Mouse (Mus musculus) embryonic fibroblast, embryonic 13.5 days (primary cell): ENCODE results near the gene 1110008P14Rik. TPM values are rescaled to one million over a fixed set of nuclear protein-coding genes. Genes with fewer than 3 reads are reported as not detected.

Experiments
- H3K27ac ChIP-seq: 2 replicates; pipeline ENCODE4 v1.5.1; 2012; ENCODE audit warnings: low read length, control low read depth, inconsistent platforms; ENCODE audit not compliant: insufficient read depth
- H3K4me1 ChIP-seq: 2 replicates; pipeline ENCODE4 v1.6.1; 2011; ENCODE audit warnings: low read length; ENCODE audit not compliant: control insufficient read depth, insufficient read depth
- H3K4me3 ChIP-seq: 2 replicates; pipeline ENCODE4 v1.5.1; 2011; ENCODE audit warnings: mild to moderate bottlenecking, control low read depth, low read length; ENCODE audit not compliant: insufficient read depth
- CTCF ChIP-seq: IDR thresholded peaks from 2 replicates; pipeline ENCODE4 v1.5.1; 2011; ENCODE audit warnings: mild to moderate bottlenecking, control low read depth, low read length, moderate library complexity, borderline replicate concordance; ENCODE audit not compliant: insufficient read depth
- POLR2A ChIP-seq: IDR thresholded peaks from 2 replicates; pipeline ENCODE4 v1.6.1; 2011; ENCODE audit warnings: low read depth, mild to moderate bottlenecking, control low read depth, low read length, moderate library complexity
- polyA plus RNA-seq: library from polyadenylated mRNA; stranded (reverse); fragments of >200 nt; gene quantifications from 2 replicates; pipeline ENCODE4 v1.2.4, GENCODE M21; 2011; ENCODE audit warnings: low read depth; ENCODE audit not compliant: missing spikeins, insufficient read length

Gene 1110008P14Rik
- polyA plus RNA-seq, 1 experiment, result 28.8 TPM

DNA sequence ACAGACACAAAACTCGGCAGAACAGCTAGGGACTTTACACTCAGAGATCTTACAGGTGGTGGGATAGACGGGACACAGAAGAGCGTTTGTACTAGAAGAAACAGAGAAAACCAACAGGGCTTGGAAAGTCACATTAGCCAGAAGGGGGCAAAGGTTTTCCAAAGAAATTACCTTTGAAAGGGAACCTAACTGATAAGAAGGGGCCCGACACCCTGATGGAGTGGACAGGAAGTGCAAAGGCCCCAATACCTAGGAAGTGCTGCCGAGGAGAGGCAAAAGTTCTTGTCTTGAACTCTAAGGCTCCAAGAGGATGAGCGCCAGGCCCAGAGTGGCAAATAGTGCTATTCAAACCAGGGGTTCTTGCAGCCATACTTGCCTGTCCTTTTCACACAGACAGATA, 27.9 kb downstream of the 1110008P14Rik start:
- no peak for TF ChIP-seq CTCF
- TF ChIP-seq POLR2A, result no peak
- Histone ChIP-seq H3K4me1 (peaks cover 5% of the 10 kb centered on the region; the same call in 1 of the 2 replicates), H3K4me3 (no peak overlapping the region), H3K27ac (no peak overlapping the region)

DNA sequence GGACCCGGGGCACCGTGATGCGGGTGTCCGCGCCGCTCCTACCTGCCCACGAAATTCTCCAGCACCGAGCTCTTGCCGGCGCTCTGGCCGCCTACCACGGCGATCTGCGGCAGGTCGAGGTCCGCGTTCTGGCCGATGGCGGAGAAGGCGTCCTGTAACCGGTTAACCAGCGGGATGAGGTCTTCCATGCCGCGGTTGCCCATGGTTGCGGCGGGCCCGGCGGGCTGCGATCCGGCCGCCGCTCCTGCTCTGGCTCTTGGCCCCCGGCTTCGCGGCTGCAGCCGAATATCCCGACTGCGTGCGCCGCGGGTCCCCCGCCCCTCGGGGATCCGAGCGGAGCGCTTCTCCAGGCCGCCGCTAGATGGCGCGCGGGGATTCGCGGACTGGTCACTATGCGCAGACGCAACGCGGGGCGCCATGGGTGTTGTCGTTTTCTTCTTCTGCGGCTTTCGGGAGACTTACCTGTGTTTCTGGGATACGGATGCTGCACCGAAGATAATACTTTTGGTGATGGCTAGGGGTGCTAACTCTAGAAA, 28.7 kb downstream of the 1110008P14Rik start, which contains the start of gene Dnm1:
Dnm1 (minus strand) TSS at position 332 of the 536 bp plus-strand sequence.
- Histone ChIP-seq H3K4me1 (peaks cover 5% of the 10 kb centered on the region; the same call in 1 of the 2 replicates), H3K27ac (no peak within 1 kb of the TSS; the same call in 1 of the 2 replicates), H3K4me3 (peak within 1 kb of the TSS; percentile 58)
- TF ChIP-seq CTCF (peak; percentile 83), POLR2A (no peak; the same call in 1 of the 2 replicates)

DNA sequence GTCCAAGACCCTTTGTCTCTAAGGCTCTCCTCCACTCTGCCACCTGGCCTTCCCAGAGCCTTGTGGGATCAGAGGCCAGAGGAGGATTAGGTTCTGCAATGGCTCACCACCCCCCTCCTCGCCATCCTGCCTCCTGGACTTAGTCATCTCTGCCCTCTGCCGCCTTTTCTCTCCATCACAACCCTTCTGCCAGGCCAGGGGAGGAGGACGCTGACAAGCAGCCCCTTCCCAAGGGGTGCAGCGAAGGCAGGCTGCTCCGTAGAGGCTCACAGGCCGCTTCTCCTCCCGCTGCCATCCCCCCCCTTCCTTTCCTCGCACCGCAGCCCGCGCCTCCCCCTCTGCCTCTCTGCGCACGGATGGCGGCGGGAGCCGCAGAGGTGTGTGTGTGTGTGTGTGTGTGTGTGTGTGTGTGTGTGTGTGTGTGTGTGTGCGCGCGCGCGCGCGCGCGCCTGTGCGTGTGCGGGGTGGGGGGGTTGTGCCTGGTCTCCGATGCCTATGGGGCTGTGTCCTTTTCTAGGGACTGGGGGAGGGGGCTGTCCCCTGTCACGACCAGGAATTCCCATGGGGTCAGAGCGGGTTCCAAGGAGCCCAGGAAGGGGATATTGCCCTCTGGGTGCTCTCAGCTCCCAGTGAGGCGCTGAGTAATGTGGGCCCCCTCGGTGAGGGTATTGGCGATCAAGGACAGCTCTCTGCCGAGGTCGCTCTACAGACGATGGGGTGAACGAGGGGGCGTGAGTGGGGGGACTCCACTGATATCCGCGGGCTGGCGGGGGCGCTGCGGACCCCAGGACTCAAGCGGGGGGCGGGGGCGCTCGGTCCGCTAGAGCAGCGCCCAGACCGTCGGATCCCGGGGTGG, 29.4 kb downstream of the 1110008P14Rik start, which contains the start of gene Ciz1:
Ciz1 (plus strand) TSS at position 177 of the 856 bp plus-strand sequence.
- Histone ChIP-seq H3K4me3 (peak within 1 kb of the TSS; percentile 58), H3K27ac (no peak within 1 kb of the TSS; the same call in 1 of the 2 replicates), H3K4me1 (peaks cover 5% of the 10 kb centered on the region; the same call in 1 of the 2 replicates)
- TF ChIP-seq CTCF, result no peak
- TF ChIP-seq POLR2A, result no peak; the same call in 1 of the 2 replicates

DNA sequence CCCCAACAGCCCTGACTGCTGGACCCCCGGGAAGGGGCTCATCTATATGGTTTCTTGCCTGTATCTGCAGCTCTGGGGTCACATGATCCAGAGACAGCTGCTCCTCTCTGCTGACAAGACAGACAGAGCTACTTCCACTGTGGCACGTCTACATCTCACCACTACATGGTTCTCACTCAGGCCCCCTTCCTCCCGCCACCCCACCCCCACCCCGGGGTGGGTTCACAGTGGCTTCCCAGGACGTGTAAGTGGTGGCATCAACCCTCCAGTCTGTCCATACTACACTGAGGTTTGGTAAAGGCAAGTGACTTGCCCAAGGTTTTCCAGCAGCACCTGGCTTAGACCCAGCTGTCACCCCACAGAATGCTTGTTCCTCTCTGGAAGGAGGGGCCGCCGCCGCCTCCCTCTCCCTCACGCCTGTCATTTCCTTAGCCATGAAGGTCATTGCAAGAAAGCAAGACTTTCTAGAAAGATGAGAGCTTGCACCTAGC, 30.2 kb downstream of the 1110008P14Rik start:
- Histone ChIP-seq H3K27ac (no peak overlapping the region), H3K4me1 (peaks cover 5% of the 10 kb centered on the region; the same call in 1 of the 2 replicates), H3K4me3 (peak overlapping the region; percentile 58; the same call in 1 of the 2 replicates)
- TF ChIP-seq POLR2A (no peak), CTCF (no peak)

DNA sequence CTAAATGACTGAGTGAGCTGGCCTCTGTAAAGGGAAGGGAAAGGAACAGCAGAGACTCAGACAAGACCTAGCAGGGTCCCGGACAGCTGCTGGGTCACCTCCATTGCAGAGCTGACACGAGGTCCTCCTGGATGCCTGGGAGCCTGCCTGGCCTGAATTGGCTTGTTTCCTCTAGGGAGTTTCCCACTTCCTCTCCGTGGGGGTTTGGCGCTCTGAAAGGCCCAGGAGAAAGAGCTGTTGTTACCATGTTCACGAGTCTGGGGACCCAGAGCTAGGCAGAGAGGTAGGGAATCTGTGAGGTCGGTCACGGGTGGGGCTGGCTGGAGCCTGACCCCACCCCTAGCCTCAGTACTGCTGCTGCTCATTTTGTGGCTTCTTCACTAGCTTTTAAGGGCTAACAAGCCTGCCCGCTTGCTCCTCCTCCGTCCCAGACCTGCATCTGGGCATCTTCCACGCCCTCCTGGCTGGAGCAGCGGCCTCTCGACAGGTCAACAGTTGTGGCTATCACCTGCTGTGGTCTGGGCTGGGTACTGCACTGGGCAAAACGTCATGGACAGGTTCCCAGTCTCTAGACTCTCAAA, 31.2 kb downstream of the 1110008P14Rik start:
- TF ChIP-seq POLR2A (no peak), CTCF (no peak)
- Histone ChIP-seq H3K4me1 (peaks cover 5% of the 10 kb centered on the region; the same call in 1 of the 2 replicates), H3K27ac (no peak overlapping the region), H3K4me3 (no peak overlapping the region)

DNA sequence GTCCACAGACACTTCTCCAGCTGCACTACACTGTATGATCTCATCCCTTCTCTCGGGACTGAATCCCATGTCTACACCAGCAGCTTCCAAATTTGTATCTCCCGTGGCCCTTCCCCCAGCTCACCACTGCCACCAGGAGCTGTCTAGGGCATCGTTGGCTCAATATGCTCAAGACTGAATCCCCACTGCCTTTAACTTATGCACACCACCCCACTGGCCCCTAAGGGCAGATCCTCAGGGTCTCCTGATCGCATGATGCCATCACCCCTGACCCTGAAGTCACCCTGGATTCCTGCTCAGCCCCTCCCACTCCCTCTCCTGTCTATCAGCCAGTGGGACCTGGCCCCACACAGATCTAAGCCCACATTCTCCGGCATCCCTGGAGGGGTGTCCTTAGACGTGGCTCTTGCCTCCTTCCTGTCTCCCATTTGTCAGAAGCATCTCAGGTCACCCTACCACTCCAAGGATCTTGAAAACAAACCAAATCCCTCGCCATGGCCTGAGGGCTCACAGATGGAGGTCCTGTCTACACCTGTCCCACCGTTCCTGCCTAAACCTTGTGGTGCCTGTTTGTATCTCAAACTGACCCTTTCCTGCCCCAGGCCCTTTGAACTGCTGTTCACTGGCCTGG, 32.0 kb downstream of the 1110008P14Rik start:
- peaks cover 5% of the 10 kb centered on the region; the same call in 1 of the 2 replicates for H3K4me1 ChIP-seq
- no peak for TF ChIP-seq CTCF
- TF ChIP-seq POLR2A, result no peak
- no peak overlapping the region for H3K27ac ChIP-seq
- H3K4me3 ChIP-seq, result no peak overlapping the region

DNA sequence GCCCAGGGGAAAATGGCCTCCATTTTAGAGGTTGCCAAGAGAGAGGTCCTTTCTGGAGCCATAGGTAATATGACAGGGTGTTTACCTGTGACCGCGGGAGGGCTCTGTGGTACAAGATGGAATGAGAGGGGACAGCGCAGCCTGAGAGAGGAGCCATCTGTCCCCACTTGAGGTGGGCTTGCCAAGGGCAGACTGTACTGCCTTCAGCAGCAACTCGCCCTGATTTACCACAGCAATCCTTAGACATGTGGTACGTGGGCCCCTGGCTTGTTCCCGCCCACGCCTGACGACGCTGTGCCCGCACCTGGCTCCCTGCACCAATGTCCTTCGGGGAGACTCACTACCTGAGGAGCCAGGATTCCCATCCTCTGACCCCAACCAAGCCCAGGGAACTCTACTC, 33.4 kb downstream of the 1110008P14Rik start:
- TF ChIP-seq CTCF (no peak), POLR2A (no peak)
- H3K4me1 ChIP-seq, result peaks cover 9% of the 10 kb centered on the region; the same call in 1 of the 2 replicates

DNA sequence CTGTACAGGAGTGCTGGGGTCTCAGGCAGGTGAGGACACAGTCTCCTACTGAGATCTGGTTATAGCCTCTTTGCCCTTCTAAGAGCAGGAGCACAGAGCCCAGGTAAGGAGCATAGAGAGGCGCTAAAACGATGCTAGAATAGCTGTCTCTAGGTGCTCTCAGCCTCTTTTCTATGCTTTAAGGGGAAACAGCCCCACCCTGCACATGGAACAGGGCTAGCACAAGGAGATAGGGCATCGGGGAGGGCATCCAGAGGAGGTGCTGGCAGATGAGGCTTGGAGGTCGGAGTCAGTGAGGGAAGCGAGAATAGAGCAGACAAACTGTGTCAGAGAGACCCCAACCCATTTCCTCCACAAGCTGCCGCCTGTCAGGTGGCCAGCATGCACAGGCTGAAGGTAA, 34.7 kb downstream of the 1110008P14Rik start:
- TF ChIP-seq CTCF, result no peak
- no peak for TF ChIP-seq POLR2A
- Histone ChIP-seq H3K27ac (no peak overlapping the region), H3K4me3 (no peak overlapping the region), H3K4me1 (peaks cover 15% of the 10 kb centered on the region)

More for the DNA sequence above, 33.4 kb downstream of the 1110008P14Rik start:
- no peak overlapping the region for H3K27ac ChIP-seq
- H3K4me3 ChIP-seq, result no peak overlapping the region

DNA sequence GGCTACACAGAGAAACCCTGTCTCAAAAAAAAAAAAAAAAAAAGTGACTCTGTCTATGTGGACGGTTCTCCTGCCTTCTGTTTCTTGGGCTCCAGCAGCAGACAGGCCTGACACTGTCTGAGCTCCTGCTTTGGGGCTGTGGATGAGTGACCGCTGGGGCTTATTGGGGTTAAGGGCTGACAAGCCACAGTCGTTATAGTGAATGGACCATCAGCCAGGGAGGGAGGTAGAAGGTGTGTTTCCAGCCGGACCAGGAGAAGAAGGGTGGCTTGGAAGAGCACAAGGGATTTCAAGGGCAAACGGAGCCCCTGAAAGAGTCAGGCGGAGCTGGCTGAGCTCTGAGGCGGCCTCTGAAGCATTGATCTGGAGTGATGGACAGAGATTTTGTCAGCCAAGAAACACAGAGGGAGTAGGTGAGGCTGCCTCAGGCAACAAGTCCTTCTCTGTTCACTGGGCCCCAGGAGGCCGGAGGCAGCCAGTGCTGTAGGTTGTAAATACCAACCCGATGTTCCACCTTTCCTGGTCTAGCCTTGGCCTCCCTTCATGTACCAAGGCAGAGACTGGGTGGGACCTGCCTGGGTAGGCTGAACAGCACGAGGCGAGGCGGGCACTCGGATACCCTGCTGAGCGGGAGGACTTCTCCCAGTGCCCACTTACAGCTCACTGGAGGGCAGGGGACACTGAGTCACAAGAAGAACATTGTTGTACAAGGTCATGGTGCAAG, 37.0 kb downstream of the 1110008P14Rik start:
- Histone ChIP-seq H3K4me1 (peaks cover 12% of the 10 kb centered on the region), H3K4me3 (no peak overlapping the region), H3K27ac (no peak overlapping the region)
- no peak for TF ChIP-seq CTCF
- no peak for TF ChIP-seq POLR2A

DNA sequence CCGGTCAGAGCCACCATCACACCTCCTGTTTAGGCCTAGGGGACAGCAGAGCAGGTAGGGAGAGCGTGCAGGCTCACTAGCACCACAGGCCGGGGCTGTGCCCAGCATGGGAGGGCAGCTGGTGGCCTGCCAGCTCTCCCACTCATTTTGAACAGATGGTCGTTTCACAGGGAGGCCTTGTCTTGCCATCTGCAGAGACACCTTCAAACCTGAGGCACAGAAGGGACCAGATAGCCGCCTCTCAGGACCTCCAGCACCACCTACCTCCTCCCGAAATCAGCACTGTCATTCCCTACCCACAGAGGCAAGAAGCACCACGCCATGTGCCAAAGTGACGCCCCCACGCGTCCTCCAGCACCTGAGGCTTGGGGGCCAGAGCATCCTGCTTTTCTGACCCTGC, 37.7 kb downstream of the 1110008P14Rik start:
- TF ChIP-seq POLR2A (no peak), CTCF (no peak)
- H3K4me1 ChIP-seq, result peaks cover 12% of the 10 kb centered on the region
- H3K4me3 ChIP-seq, result no peak overlapping the region
- H3K27ac ChIP-seq, result peak overlapping the region; percentile 85; the same call in 1 of the 2 replicates
